Mouse (Mus musculus): ENCODE measurements around the gene Krtap1-4. TPM values are rescaled to one million over a fixed set of nuclear protein-coding genes. Genes with fewer than 3 reads are reported as not detected.
"Not testable (repeated sequence)": the region's sequence is repeated elsewhere in the genome, so short reads cannot be mapped to it uniquely, and the experiment has no call there.

Gene Krtap1-4
- total RNA-seq (2022): not detected

DNA sequence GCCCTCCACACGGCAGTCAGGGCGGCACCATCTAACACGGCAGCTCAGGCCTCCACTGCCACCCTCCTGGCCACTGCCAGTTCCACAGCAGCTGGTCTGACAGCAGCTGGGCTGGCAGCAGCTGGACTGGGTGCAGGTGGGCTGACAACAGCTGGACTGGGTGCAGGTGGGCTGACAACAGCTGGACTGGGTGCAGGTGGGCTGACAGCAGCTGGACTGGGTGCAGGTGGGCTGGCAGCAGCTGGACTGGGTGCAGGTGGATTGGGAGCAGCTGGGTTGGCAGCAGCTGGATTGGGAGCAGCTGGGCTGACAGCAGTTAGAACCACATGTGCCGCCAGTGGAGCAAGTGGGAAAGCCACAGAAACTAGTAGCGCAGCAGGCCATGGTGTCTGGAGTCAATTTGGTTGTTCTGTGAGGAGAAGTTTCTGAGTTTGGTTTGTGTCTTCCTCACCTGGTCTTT is at the start of gene Krtap1-4:
Krtap1-4 (minus strand) TSS at position 410 of the 460 bp plus-strand sequence.
- no peak for DNase-seq (ENCODE audit: low spot score in 2 of 2)

DNA sequence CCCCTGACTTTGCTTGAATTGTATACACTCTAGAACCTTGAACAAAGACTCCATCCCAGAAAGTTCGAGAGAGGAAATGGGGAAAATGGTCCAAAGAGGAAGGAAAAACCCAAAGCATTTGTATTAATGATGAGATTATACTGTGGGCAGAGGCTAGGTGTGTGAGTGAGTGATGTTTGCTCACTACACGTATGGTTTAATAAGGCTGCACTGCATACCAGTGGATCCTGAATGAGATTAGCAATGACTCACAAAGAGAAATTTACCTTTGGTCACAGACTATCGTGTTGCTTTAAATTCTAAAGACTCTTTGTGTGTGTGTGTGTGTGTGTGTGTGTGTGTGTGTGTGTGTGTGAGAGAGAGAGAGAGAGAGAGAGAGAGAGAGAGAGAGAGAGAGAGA is 47.4 kb upstream of the Krtap1-4 start:
- no peak for DNase-seq (ENCODE audit: low spot score in 2 of 2)

DNA sequence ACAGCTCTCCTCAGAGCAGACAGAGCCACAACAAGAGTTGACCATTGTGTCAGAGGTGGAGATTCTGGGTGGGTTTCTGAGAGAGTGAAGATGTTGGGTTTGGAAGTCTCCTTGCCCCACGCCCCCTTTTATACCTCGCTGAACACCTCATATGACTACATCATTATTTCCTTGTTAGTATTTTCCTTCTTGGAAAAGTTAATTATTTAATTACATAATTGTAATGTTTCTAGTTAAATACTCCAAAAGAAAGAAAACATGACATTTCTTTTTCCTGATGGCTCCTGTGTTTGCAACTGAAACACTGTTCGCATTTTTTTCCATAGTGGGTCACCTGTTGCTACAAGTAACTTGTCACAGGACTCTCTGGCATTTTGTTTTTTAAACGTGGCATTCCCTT is 44.7 kb upstream of the Krtap1-4 start, which contains the start of gene Krtap4-1:
Krtap4-1 (minus strand) TSS at position 101 of the 400 bp plus-strand sequence.
- no peak for DNase-seq (ENCODE audit: low spot score in 2 of 2)

DNA sequence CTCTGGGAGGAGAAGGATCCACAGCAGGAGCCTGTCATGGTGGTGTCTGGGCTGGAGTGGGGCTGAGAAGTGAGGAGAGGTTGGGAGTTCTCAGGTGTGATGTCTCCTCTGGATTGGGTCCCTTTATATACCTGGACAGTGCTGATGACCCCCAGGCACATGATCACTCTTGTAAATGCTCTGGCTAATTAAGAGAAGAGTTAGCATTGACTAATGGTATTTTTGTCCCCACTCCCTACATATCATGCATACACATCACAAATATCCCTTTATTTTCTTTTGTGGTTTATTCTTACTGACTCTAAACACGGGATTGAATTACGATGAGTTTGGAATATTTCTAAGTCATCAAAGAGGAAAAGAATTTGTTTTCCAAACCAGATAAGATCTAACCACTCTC is 36.9 kb upstream of the Krtap1-4 start, which contains the start of gene Gm11562:
Gm11562 (minus strand) TSS at position 101 of the 400 bp plus-strand sequence.
- DNase-seq (ENCODE audit: low spot score in 2 of 2): no peak

DNA sequence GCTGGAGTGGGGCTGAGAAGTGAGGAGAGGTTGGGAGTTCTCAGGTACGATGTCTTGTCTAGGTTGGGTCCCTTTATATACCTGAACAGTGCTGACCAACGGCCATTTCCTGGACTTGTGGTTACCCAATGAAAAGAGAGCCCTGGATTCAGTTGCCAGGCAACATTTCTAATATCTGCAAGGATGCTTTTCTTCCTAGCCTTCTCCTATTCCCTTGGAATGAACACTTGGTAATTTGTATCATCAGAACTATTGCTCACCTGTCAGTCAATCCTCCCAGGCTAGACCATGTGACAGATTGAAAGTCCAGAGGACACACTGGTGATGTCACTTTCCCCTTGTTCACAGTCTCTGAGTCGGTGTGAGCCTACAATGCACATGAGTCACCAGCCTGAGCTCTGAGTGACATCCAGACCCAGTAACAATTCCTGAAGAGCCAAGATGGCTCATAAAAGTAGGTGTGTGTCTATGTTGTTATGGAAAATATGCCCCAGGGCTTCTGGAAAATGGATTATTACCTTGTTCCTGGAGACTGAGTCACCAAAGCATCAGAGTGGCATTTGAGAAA is 31.4 kb upstream of the Krtap1-4 start, which contains the start of gene Krtap2-4:
Krtap2-4 (minus strand) TSS at position 51 of the 568 bp plus-strand sequence.
- DNase-seq (ENCODE audit: low spot score in 2 of 2): no peak

DNA sequence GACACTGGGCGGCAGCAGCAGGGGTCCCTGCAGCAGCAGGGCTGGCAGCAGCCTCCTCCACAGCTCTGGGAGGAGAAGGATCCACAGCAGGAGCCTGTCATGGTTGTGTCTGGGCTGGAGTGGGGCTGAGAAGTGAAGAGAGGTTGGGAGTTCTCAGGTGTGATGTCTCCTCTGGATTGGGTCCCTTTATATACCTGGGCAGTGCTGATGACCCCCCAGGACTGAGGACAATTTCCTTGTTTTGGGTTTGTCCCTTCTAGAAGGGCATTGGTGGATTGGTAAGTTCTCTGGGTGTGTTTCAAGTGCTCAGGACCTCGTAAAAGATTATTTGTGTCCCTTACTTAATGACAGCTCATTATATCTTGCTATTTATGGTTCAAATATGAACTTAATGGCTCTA is 26.6 kb upstream of the Krtap1-4 start, which contains the start of gene Gm11937:
Gm11937 (minus strand) TSS at position 101 of the 400 bp plus-strand sequence.
- not testable (repeated sequence) for DNase-seq (ENCODE audit: low spot score in 2 of 2)

DNA sequence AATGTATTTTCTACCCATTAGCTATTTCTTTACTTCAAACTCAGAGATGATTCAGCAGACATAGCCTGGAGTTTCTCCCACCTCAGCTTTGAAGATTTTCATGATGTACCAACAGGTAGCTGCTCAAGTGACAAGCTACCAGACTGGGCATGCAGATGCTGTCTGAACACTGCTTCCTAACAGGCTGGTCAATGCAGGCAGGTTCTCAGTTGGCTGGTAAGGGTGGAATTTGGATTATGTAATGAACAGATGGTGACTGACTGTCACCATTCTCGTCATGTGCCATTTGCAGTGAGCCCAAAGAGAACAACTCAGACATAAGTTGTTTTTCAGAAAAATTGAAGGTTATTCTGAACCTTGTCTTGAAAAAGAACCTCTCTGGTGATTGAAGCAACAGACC is 25.7 kb upstream of the Krtap1-4 start:
- DNase-seq (ENCODE audit: low spot score in 2 of 2): peak; percentile 48 to 50

DNA sequence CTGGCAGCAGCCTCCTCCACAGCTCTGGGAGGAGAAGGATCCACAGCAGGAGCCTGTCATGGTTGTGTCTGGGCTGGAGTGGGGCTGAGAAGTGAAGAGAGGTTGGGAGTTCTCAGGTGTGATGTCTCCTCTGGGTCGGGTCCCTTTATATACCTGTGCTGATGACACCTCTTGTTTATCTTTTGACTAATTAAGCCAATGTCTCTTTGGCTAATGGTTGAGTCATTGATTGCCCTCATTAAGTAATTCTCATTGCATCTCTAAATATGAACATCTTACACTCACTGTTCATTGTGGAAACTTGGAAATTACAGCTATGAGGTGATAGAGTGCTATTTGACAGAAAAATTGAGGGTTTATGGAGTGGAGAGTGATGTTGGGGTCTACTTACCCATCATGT is 19.8 kb upstream of the Krtap1-4 start, which contains the start of gene Gm11938:
Gm11938 (minus strand) TSS at position 101 of the 400 bp plus-strand sequence.
- not testable (repeated sequence) for DNase-seq (ENCODE audit: low spot score in 2 of 2)

DNA sequence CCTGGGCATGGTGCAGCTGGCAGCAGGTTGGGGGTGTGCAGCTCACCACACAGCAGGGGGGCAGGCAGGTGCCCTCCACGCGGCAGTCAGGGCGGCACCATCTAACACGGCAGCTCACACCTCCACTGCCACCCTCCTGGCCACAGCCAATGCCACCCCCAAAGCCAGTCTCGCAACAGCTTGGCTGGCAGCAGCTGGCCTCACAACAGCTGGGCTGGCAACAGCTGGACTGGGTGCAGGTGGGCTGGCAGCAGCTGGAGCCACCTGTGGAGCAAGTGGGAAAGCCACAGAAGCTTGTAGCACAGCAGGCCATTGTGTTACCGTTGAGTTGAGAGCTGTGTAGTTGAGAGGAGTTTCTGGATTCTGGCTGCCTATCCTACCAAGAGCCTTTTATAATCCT is 14.3 kb upstream of the Krtap1-4 start, which contains the start of gene Krtap9-3:
Krtap9-3 (minus strand) TSS at position 364 of the 400 bp plus-strand sequence.
- not testable (repeated sequence) for DNase-seq (ENCODE audit: low spot score in 2 of 2)

DNA sequence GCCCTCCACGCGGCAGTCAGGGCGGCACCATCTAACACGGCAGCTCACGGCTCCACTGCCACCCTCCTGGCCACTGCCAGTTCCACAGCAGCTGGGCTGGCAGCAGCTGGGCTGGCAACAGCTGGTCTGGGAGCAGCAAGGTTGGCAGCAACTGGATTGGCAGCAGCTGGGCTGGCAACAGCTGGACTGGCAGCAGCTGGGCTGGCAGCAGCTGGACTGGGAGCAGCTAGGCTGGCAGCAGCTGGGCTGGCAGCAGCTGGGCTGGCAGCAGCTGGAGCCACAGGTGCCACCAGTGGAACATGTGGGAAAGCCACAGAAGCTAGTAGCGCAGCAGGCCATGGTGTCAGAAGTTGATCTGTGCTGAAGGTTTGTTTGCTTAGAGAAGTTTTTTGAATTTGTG is 7.5 kb upstream of the Krtap1-4 start, which contains the start of gene Krtap1-3:
Krtap1-3 (minus strand) TSS at position 359 of the 400 bp plus-strand sequence.
- no peak for DNase-seq (ENCODE audit: low spot score in 2 of 2)

DNA sequence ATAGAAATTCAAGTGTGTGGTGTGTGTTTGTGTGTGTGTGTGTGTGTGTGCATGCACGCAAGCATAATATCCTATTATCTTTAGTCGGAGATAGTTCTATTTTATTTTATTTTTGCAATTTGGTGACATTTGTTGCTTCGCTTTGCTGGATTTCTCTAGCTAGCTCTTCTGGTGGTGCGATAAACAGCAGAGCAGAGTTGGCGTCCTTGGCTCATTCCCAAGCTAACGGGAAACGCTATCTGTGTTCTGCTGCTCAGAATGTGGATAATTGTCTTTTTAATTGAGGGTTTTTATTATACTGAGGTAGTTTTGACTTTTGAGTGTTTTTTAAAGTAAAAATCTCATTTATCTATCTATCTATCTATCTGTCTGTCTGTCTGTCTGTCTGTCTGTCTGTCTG is 1.6 kb upstream of the Krtap1-4 start:
- peak; percentile 35 to 53 for DNase-seq (ENCODE audit: low spot score in 2 of 2)

DNA sequence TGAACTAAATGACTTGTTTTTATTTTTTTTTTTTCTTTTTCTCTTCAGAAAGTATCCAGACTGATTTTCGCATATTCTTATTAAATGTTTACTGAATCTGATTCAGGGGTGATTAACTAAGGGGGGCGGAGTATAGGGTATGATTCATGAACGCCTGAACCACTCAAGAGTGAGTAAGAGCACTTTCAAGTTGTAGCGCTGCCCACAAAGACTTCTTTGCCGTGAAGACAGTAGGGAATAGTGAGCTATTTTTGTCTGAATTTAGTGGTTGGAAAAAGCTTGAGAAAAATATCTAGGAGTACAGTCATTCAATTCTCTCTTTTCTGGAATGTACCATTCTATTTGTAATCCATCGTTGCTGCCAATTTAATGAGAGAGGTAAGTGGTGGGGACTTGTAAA is 1.9 kb downstream of the Krtap1-4 start:
- no peak for DNase-seq (ENCODE audit: low spot score in 2 of 2)

DNA sequence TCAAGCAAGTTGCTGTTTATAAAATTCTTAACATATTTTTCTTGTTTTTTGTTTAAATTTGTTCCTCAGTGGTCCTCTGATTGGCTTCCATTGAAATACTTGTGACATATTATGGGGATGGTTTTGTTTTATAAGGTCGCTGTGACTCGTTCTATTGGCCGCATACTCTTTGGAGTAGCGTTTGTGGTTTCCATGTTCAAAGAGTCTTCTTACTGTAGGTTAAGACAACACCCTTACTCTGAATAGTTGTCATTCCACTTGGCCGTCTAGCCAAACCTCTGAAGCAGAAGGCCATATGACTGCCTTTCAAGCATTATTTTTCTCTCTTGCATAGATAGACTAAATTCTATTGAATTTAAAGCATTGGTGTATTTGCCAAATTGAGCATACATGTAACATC is 2.4 kb downstream of the Krtap1-4 start:
- no peak for DNase-seq (ENCODE audit: low spot score in 2 of 2)

DNA sequence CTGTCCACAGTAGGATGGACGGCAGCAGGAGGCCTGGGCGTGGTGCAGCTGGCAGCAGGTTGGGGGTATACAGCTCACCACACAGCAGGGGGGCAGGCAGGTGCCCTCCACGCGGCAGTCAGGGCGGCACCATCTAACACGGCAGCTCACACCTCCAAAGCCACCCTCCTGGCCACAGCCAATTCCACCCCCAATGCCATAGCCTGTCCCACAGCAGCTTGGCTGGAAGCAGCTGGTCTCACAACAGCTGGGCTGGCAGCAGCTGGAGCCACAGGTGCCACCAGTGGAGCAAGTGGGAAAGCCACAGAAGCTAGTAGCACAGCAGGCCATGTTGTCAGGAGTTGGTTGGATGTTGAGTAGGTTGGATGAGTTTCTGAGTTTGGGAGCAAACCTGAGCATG is 2.8 kb downstream of the Krtap1-4 start, which contains the start of gene Krtap1-5:
Krtap1-5 (minus strand) TSS at position 381 of the 400 bp plus-strand sequence.
- DNase-seq (ENCODE audit: low spot score in 2 of 2): no peak

DNA sequence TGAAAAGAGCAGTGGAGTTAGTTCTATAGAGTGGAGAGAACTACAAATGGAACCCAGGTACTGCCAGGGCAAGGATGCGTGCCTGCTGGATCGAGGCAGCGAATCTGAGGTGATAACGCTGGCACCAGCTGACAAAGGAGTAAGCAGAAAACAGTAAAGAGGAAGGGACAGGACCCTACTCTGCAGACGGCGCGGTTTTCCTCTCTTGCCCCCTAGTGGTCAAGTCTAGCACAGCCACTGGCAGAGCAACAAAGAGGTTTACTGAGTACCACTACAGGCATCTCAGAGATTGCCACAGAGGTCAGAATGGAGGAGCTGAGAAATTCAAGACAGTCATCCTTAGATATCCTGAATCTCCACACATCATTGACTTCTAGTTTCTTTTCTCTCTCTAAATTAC is 9.3 kb downstream of the Krtap1-4 start:
- peak; percentile 24 to 65 for DNase-seq (ENCODE audit: low spot score in 2 of 2)

DNA sequence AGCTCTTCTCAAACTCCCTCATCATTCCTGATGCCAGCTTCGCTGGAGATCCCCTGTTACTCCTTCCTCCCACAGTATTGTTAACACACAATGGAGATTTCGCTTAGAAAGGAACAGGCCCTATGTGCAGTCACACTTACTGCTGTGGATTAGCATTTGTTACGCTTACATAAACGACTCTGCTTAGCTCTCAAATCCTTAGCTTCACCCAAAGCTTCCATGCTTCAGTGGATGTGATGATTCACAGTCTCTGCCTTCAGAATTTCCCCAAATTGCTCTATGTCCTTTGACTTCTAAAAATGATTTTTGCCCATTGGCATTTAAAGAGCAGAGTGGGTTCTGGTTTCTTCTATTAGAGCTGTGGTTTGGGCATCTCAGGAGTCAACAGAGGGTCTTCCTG is 10.3 kb downstream of the Krtap1-4 start:
- no peak for DNase-seq (ENCODE audit: low spot score in 2 of 2)

DNA sequence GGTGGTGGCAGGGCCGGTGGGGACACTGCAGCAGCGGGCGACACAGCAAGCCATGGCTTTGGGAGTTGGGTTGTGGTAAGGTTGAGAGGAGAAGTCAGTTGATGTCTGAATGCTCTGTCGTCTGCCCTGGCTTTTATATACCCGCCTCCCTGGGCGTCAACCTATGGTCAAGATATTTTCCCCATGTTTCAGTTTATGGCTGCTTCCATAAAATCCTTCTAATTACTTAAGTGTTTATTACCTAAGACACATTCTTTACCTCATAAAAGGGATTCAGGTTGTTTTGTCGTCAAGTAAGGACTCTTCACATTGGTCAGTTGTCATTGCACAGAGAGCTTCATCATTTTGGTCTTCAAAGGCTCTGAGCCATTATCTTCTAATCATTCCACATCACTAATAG is 16.9 kb downstream of the Krtap1-4 start, which contains the start of gene Krtap3-1:
Krtap3-1 (minus strand) TSS at position 101 of the 400 bp plus-strand sequence.
- no peak for DNase-seq (ENCODE audit: low spot score in 2 of 2)

DNA sequence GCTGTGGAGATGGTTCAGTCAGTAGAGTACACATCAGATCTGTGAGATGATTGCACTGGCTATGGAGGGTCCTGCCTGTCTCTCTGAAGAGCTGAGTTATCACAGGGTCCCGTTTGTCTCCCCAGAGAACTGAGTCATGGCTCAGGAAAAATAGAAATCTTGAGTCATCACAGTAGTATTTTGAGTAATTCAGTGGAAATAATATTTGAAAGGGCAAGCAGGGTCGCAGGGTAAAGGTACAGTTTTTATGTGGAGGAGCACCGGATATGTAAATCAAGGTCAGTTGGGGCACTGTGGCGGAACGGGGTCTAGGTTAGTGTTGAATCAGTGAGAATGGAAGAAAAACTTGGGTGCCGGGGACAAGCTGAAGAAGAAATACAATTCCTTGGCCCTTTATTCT is 20.9 kb downstream of the Krtap1-4 start:
- no peak for DNase-seq (ENCODE audit: low spot score in 2 of 2)

DNA sequence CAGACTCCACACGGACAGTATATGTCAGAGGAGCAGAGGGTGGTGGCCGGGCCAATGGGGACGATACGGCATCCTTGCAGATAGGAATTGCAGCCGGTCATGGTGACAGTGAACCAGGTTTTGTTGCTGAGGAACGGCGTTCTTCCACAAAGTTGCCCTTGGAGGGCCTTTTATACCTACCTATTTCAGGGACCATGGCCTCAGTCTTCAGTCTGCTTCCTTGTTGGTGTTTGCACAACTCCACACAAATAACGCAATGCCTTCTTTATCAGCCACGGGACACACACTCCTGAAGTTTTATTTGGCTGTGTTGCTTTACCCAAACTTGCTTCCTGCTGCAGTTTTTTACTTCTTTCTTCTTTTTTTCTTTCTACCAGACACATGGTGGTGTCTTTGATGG is 24.1 kb downstream of the Krtap1-4 start, which contains the start of gene Gm11939:
Gm11939 (minus strand) TSS at position 101 of the 400 bp plus-strand sequence.
- DNase-seq (ENCODE audit: low spot score in 2 of 2): no peak

DNA sequence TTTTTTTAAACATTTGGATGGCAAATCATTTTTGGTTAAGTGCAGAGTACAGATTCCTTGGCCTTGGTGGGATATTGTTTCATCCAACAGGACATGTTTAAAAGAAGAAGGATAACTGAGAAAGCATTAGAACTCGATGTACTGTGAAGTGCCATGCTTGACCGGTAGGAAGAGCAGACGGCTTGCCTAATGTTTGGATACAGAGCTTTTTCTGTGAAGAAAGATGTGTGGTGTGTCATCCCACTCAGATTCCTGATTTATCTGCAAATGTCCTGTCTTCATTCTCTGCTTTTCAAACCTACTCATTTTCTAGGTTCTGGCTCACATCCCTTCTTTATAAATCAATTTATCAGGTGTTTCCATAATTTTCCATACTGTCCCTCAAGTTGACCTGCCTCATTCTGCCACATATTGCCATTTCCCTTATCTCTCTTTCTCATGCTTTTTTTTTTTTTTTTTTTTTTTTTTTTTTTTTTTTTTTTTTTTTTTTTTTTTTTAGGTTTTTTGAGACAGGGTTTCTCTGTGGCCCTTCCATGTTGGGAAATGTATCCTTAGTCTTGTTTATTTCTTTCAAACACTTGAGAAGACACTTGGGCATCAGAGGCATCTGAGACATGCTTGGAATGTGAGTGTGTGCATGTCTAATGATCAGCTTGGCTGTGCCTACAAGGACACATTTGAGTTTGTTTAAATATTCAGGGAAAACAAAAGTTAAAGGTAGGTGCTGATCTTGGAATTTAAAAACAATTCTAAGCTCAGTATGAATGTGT is 25.3 kb downstream of the Krtap1-4 start:
- DNase-seq (ENCODE audit: low spot score in 2 of 2): no peak

DNA sequence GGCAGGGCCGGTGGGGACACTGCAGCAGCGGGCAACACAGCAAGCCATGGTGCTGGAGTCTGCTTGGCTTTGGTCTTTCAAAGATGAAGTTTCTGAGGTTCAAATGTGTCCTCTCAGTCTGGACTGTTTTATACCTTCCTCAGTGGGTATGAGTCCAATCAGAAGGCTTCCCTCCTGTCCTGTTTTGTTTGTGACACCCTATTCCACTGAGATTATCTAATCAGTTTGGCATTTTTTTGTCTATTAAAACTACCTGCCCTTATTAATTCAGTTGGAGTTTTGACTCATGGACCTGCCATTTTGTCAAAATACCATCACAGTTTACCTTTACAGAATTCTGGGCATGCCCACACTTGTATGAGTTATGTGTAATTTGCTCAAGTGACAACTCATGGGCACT is 26.7 kb downstream of the Krtap1-4 start, which contains the start of gene Krtap3-2:
Krtap3-2 (minus strand) TSS at position 101 of the 400 bp plus-strand sequence.
- DNase-seq (ENCODE audit: low spot score in 2 of 2): no peak

DNA sequence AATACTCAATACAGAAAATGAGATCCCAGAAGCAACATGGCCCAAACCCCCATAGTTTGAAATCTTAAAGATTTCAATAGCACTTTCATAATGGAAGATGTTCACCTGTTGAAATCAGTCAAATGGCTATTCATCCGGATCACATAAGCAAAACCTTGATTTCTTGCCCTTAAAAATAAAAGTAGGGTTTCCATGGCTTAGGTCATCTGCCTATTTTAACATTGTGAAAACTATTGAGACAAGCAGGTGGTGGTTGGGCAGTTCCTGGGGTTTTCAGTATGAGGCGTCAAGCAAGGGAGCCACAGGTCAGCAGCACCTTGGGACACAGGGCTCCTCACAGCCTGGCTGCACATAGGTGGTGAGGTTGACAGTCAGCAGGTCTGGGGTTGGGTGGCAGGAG is 27.3 kb downstream of the Krtap1-4 start:
- DNase-seq (ENCODE audit: low spot score in 2 of 2): no peak

All from layer of hippocampus, adult 8-10 months (tissue).